Comparison of ENCODE assay signal across 17 mouse cellular contexts in genomic region chr10:21372271-21372670, GRCm38 (mm10). TPM values are rescaled to one million over a fixed set of nuclear protein-coding genes. Genes with fewer than 3 reads are reported as not detected.
"Had no signal": no experiment of that assay in that cellular context is flagged by ENCODE, and none has a peak within 500 bp of the region (broad histone marks: within the 10 kb centered on the region; RNA-seq: fewer than 3 reads in every experiment).

No protein-coding gene starts in this region.

- H3K27ac ChIP-seq: neural tube, embryonic 13.5 days; neural tube, embryonic 15.5 days; stomach, embryonic 15.5 days; stomach, postnatal 0 days had no signal

- H3K4me1 ChIP-seq: neural tube, embryonic 13.5 days; neural tube, embryonic 15.5 days; stomach, embryonic 15.5 days had no signal

- H3K9ac ChIP-seq: neural tube, embryonic 13.5 days; neural tube, embryonic 15.5 days; stomach, embryonic 15.5 days had no signal

- H3K27me3 ChIP-seq: neural tube, embryonic 13.5 days; neural tube, embryonic 15.5 days; stomach, embryonic 15.5 days had no signal

- H3K9me3 ChIP-seq: neural tube, embryonic 13.5 days; neural tube, embryonic 15.5 days; stomach, embryonic 15.5 days had no signal

- DNase-seq: retina, postnatal 1 day; right cerebral cortex, adult 18-20 months; right cerebral cortex, postnatal 14 days; right cerebral cortex, postnatal 25 days; right cerebral cortex, postnatal 4 days; spleen, adult 18-20 months; thymus, adult 18-20 months; thymus, adult 2 months; thymus, postnatal 14 days; thymus, postnatal 25 days; thymus, postnatal 36 days; thymus, postnatal 4 days had no signal

- H3K4me2 ChIP-seq: neural tube, embryonic 13.5 days; neural tube, embryonic 15.5 days; stomach, embryonic 15.5 days had no signal

- H3K4me3 ChIP-seq: neural tube, embryonic 13.5 days; neural tube, embryonic 15.5 days; stomach, embryonic 15.5 days had no signal

RNA-seq across cellular contexts. Expression of gene Aldh8a1, which starts 4.8 kb away (rescaled TPM):
- polyA plus RNA-seq: neural tube, embryonic 13.5 days; small intestine, adult 2 months had no signal
